13 mouse cellular contexts compared by ENCODE assay signal in the genomic region with DNA sequence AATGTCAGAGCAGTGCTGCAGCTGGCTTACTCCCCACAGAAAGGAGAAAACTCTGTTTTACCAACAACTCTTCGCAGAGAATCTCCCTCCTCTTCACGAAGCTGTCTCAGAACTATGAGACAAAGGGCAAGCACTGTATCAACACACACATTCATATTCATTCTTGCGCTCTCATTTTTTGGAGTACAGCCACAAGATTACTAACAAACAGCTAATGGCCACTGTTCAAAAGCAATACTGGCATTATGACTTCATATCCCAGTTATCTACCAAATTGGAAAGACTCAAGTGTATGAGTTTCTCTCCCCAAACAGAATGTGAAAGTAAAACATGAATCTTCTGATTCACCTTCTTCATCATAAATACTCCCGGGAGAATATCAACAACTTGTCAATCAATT. TPM values are rescaled to one million over a fixed set of nuclear protein-coding genes. Genes with fewer than 3 reads are reported as not detected.
DNase-seq lines count a peak whose midpoint lies in the region; ATAC-seq and TF ChIP-seq lines count a peak whose summit lies in the region.
"Had no signal": no experiment of that assay in that cellular context is flagged by ENCODE, and none has a peak within 500 bp of the region (broad histone marks: within the 10 kb centered on the region; RNA-seq: fewer than 3 reads in every experiment).

No protein-coding gene starts in this region.

- no peaks in the 10 kb centered on the region for H3K36me3 ChIP-seq in hindbrain, embryonic 13.5 days
- peaks cover 29% of the 10 kb centered on the region for H3K36me3 ChIP-seq in hindbrain, embryonic 10.5 days
- H3K36me3 ChIP-seq in neural tube, embryonic 15.5 days: no peaks in the 10 kb centered on the region
- peaks cover 8% of the 10 kb centered on the region for H3K36me3 ChIP-seq in small intestine, adult 2 months (ENCODE audit: control insufficient read depth, insufficient read depth, low read length)

- H3K9me3 ChIP-seq in hindbrain, embryonic 13.5 days: no peaks in the 10 kb centered on the region
- no peaks in the 10 kb centered on the region for H3K9me3 ChIP-seq in hindbrain, embryonic 10.5 days
- H3K9me3 ChIP-seq in neural tube, embryonic 15.5 days (replicated peaks): no peaks in the 10 kb centered on the region
- H3K9me3 ChIP-seq: limb, embryonic 15.5 days had no signal

- no peaks in the 10 kb centered on the region for H3K27me3 ChIP-seq in hindbrain, embryonic 13.5 days
- no peaks in the 10 kb centered on the region for H3K27me3 ChIP-seq in hindbrain, embryonic 10.5 days (ENCODE audit: insufficient read depth, poor library complexity, severe bottlenecking)
- H3K27me3 ChIP-seq in neural tube, embryonic 15.5 days (replicated peaks): no peaks in the 10 kb centered on the region
- H3K27me3 ChIP-seq in small intestine, adult 2 months (ENCODE audit: control insufficient read depth, insufficient read depth, low read length): no peaks in the 10 kb centered on the region
- H3K27me3 ChIP-seq: limb, embryonic 15.5 days had no signal

- no peak for ATAC-seq in hindbrain, embryonic 13.5 days (ENCODE audit: low FRiP score)
- no peak for ATAC-seq in neural tube, embryonic 15.5 days (ENCODE audit: low FRiP score)
- ATAC-seq: hindbrain, postnatal 0 days had no signal

- TF ChIP-seq POLR2A in small intestine, adult 2 months (IDR thresholded peaks at IDR 0.05; ENCODE audit: low read depth, low read length): no peak

- no peak overlapping the region for H3K27ac ChIP-seq in hindbrain, embryonic 13.5 days
- no peak overlapping the region for H3K27ac ChIP-seq in hindbrain, embryonic 10.5 days
- no peak overlapping the region for H3K27ac ChIP-seq in neural tube, embryonic 15.5 days (replicated peaks)
- H3K27ac ChIP-seq in small intestine, adult 2 months (ENCODE audit: insufficient read depth, low read depth, low read length): peak overlapping the region; percentile 68
- H3K27ac ChIP-seq: limb, embryonic 15.5 days had no signal

- H3K9ac ChIP-seq in hindbrain, embryonic 13.5 days: no peak overlapping the region
- no peak overlapping the region for H3K9ac ChIP-seq in neural tube, embryonic 15.5 days (replicated peaks)
- H3K9ac ChIP-seq: limb, embryonic 15.5 days had no signal

- DNase-seq in hindbrain, embryonic 10.5 days (ENCODE audit: low spot score): no peak
- DNase-seq in neural tube, embryonic 10.5 days (ENCODE audit: extremely low spot score, low spot score): no peak
- peak; percentile 47 for DNase-seq in induced T-regulatory cell, adult 2 months (ENCODE audit: low read depth)
- DNase-seq in right cerebral cortex, postnatal 14 days: no peak
- DNase-seq: cerebellum, adult 11-12 months; kidney, postnatal 4 days had no signal

- TF ChIP-seq CTCF in small intestine, adult 2 months (IDR thresholded peaks at IDR 0.05; ENCODE audit: extremely low read depth, insufficient read length, insufficient replicate concordance, low read depth, low read length): no peak

- H3K4me3 ChIP-seq in hindbrain, embryonic 13.5 days: no peak overlapping the region
- H3K4me3 ChIP-seq in hindbrain, embryonic 10.5 days: no peak overlapping the region
- no peak overlapping the region for H3K4me3 ChIP-seq in neural tube, embryonic 15.5 days (replicated peaks)
- no peak overlapping the region for H3K4me3 ChIP-seq in small intestine, adult 2 months (ENCODE audit: low read depth, low read length)
- H3K4me3 ChIP-seq: erythroblast, embryonic 14.5 days; limb, embryonic 15.5 days had no signal

- 90% methylated on average over 4 of the region's 4 CpGs for WGBS in hindbrain, embryonic 13.5 days
- 89% methylated on average over 4 of the region's 4 CpGs for WGBS in hindbrain, embryonic 10.5 days
- WGBS in neural tube, embryonic 15.5 days: 80% methylated on average over 4 of the region's 4 CpGs
- 15% methylated on average over 4 of the region's 4 CpGs for WGBS in small intestine, adult 2 months

- peak overlapping the region; percentile 6; the same call in 1 of the 2 replicates for H3K4me2 ChIP-seq in hindbrain, embryonic 13.5 days
- peak overlapping the region; percentile 9; the same call in 1 of the 2 replicates for H3K4me2 ChIP-seq in neural tube, embryonic 15.5 days
- H3K4me2 ChIP-seq: limb, embryonic 15.5 days; midbrain, embryonic 11.5 days had no signal

- H3K4me1 ChIP-seq in hindbrain, embryonic 13.5 days (replicated peaks): peaks cover 54% of the 10 kb centered on the region
- H3K4me1 ChIP-seq in hindbrain, embryonic 10.5 days (replicated peaks): peaks cover 34% of the 10 kb centered on the region
- H3K4me1 ChIP-seq in neural tube, embryonic 15.5 days: peaks cover 54% of the 10 kb centered on the region
- peaks cover 25% of the 10 kb centered on the region for H3K4me1 ChIP-seq in small intestine, adult 2 months (ENCODE audit: control insufficient read depth, insufficient read depth, insufficient read length, low read length)

RNA-seq across cellular contexts. Expression of gene Grb2, which starts 11.9 kb away (rescaled TPM):
- 184 and 196 TPM in 2 replicates for polyA plus RNA-seq in hindbrain, embryonic 13.5 days (2015; fragmentation: Nextera tagmentation; extraction: Ambion mirVana)
- polyA plus RNA-seq in hindbrain, embryonic 10.5 days (2016; fragmentation: Nextera tagmentation; extraction: Ambion mirVana): 92.7 and 119 TPM in 2 replicates
- 192 and 194 TPM in 2 replicates for polyA plus RNA-seq in neural tube, embryonic 15.5 days (2015; fragmentation: Nextera tagmentation; extraction: Ambion mirVana)
- polyA plus RNA-seq in small intestine, adult 2 months (2012; rRNA removed): 13.0 and 34.8 TPM in 2 replicates
